Mouse (Mus musculus) lung, adult 2 months (tissue): ENCODE measurements around the gene Klhl36. TPM values are rescaled to one million over a fixed set of nuclear protein-coding genes. Genes with fewer than 3 reads are reported as not detected.
"Not testable (repeated sequence)": the region's sequence is repeated elsewhere in the genome, so short reads cannot be mapped to it uniquely, and the experiment has no call there.

Experiments used
- DNase-seq: peaks from one replicate; pipeline ENCODE4 v3.0.0; 2022
- H3K4me1 ChIP-seq: fragments of 200-500 bp; 2 replicates; pipeline ENCODE4 v1.6.1; 2011; ENCODE audit warnings: low read length; ENCODE audit not compliant: control insufficient read depth, insufficient read depth
- H3K4me3 ChIP-seq: fragments of 200-500 bp; replicated peaks from 2 replicates; pipeline ENCODE3; 2011; ENCODE audit warnings: low read depth, mild to moderate bottlenecking, control low read depth, low read length; ENCODE audit errors: extremely low read depth
- CTCF ChIP-seq: fragments of 200-500 bp; IDR thresholded peaks from 2 replicates; pipeline ENCODE4 v1.5.1; 2011; ENCODE audit warnings: mild to moderate bottlenecking, low read length, control low read depth; ENCODE audit not compliant: insufficient read depth
- POLR2A ChIP-seq: fragments of 200-500 bp; IDR thresholded peaks from 2 replicates; pipeline ENCODE4 v1.6.1; 2011; ENCODE audit warnings: low read depth, mild to moderate bottlenecking, control low read depth, low read length, borderline replicate concordance; ENCODE audit errors: extremely low read depth
- WGBS: fragments of 180-500 bp; shearing (Covaris S2); methylation state at CpG from one replicate; pipeline ENCODE4 v1.1.7; 2018; 5-methylcytosine and 5-hydroxymethylcytosine counted together
- polyA plus RNA-seq: library from polyadenylated mRNA; depleted of rRNA; stranded (reverse); fragments of >200 nt; gene quantifications from 2 replicates; pipeline ENCODE4 v1.2.3, GENCODE M21; 2012

Klhl36 gene
- polyA plus RNA-seq, 1 experiment: 28.9 TPM

- Histone ChIP-seq H3K4me3 (no peak overlapping the region), H3K4me1 (no peaks in the 10 kb centered on the region)
- WGBS: 2% methylated on average over 4 of the region's 4 CpGs
- DNase-seq: peak; percentile 64
- TF ChIP-seq POLR2A: no peak
- TF ChIP-seq CTCF: peak; percentile 65
Observed at GRCm38 (mm10) chr8:119843444-119843843, 18.6 kb upstream of the Klhl36 start.

DNA sequence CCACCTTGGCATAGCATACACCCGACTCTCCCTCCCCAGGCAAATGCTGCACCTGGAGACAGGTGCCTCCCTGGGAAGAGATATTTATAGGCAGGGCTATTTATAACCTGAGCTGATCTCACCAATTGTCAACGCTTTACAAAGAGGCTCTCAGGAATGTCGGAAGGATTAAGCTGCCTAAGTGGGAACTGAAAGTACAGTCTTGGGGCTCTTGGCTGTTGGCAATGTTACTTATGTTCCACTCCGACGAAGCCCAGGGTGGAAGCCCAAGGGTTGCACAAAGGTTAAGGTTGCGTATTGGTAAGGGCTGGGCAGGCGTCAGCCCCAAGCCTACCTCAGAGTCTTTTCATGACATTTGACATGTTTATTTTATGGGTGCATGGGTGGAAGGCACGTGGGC is 17.5 kb upstream of the Klhl36 start:
- TF ChIP-seq POLR2A: no peak
- TF ChIP-seq CTCF: no peak

DNA sequence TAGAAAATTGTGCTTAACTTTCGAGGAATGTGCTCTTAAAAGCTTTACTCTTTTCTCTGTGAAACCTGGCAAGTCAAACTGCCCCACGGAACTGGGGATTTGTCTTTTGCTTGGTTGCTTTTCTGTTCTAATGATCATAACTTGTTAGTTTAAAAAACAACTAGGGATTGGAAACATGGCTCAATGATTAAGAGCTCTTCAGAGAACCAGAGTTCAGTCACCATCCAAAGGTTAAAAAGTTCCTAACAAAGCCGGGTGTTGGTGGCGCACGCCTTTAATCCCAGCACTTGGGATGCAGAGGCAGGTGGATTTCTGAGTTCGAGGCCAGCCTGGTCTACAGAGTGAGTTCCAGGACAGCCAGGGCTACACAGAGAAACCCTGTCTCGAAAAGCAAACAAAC is 16.3 kb upstream of the Klhl36 start:
- DNase-seq, H3K4me1 ChIP-seq, H3K4me3 ChIP-seq: not testable (repeated sequence)
- WGBS: 83% methylated on average over 7 of the region's 7 CpGs

More for the DNA sequence above, 17.5 kb upstream of the Klhl36 start:
- no peak for DNase-seq
- 23% methylated on average over 8 of the region's 8 CpGs for WGBS
- Histone ChIP-seq H3K4me1 (no peaks in the 10 kb centered on the region), H3K4me3 (no peak overlapping the region)

GRCm38 (mm10) chr8:119847232-119847922 is 14.7 kb upstream of the Klhl36 start:
- no peak overlapping the region for H3K4me3 ChIP-seq
- DNase-seq: no peak
- WGBS: 69% methylated on average over 16 of the region's 16 CpGs
- H3K4me1 ChIP-seq: no peaks in the 10 kb centered on the region
- TF ChIP-seq POLR2A (no peak), CTCF (no peak)

GRCm38 (mm10) chr8:119853521-119853920 is 8.5 kb upstream of the Klhl36 start:
- no peak for DNase-seq
- Histone ChIP-seq H3K4me3 (no peak overlapping the region), H3K4me1 (no peaks in the 10 kb centered on the region)
- TF ChIP-seq POLR2A (no peak), CTCF (no peak)
- WGBS: 83% methylated on average over 8 of the region's 8 CpGs

GRCm38 (mm10) chr8:119854035-119854434 is 8.0 kb upstream of the Klhl36 start:
- 73% methylated on average over 5 of the region's 5 CpGs for WGBS
- no peak overlapping the region for H3K4me3 ChIP-seq
- no peak for DNase-seq
- TF ChIP-seq POLR2A: no peak
- TF ChIP-seq CTCF: no peak
- H3K4me1 ChIP-seq: no peaks in the 10 kb centered on the region

DNA sequence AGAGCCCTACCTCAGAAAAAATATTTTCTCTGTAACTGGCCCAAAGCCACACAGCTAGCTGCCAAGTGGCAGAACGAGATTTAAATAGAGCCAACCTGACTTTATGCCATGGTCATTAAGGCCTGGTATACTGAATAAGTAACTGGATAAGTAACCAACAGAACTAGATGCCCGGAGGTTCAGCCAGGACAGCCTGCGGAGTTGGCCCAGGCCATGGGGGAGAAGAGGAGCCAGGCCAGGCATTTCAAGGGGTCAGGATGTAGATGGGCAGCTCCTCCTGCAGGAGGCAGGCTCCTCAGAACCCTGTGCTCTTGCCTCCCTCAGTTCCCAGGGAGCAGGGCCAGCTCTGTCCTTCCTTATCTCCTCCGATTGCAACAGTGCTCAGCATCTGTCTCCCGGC is 6.4 kb upstream of the Klhl36 start:
- Histone ChIP-seq H3K4me3 (no peak overlapping the region), H3K4me1 (no peaks in the 10 kb centered on the region)
- TF ChIP-seq POLR2A (no peak), CTCF (no peak)
- DNase-seq: no peak
- 60% methylated on average over 5 of the region's 5 CpGs for WGBS

DNA sequence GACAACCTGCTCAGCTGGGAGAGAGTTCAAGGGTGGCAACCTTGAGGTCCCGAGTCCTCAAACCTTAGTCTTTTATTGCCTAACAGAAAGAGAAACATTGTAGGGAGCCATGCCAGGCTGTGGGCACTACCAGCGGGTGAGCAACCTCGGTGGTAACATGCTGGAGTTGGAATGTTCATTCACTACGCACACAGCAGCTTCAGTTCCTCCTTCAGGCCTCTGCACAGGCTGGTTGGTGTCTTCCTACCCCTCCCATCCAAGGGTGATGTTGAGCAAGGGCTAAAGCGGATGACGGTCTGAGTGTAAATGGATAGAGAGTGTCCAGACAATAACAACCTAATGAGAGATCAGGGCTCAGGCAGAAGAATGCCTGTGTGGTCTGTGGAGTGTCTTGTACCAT is 4.3 kb upstream of the Klhl36 start:
- Histone ChIP-seq H3K4me1 (peaks cover 5% of the 10 kb centered on the region; the same call in 1 of the 2 replicates), H3K4me3 (no peak overlapping the region)
- 59% methylated on average over 6 of the region's 6 CpGs for WGBS
- DNase-seq: no peak
- TF ChIP-seq POLR2A (no peak), CTCF (no peak)

- WGBS: under 1% methylated on average over 19 of the region's 19 CpGs
- TF ChIP-seq POLR2A: no peak
- no peak for TF ChIP-seq CTCF
- H3K4me1 ChIP-seq: peaks cover 7% of the 10 kb centered on the region; the same call in 1 of the 2 replicates
- H3K4me3 ChIP-seq: peak overlapping the region; percentile 67
- DNase-seq: no peak
Observed at GRCm38 (mm10) chr8:119862390-119862734, 296 bp downstream of the Klhl36 start.

GRCm38 (mm10) chr8:119862749-119863148 is 683 bp downstream of the Klhl36 start:
- peaks cover 7% of the 10 kb centered on the region; the same call in 1 of the 2 replicates for H3K4me1 ChIP-seq
- no peak for DNase-seq
- peak overlapping the region; percentile 67 for H3K4me3 ChIP-seq
- 19% methylated on average over 6 of the region's 6 CpGs for WGBS
- TF ChIP-seq POLR2A: no peak
- TF ChIP-seq CTCF: no peak

DNA sequence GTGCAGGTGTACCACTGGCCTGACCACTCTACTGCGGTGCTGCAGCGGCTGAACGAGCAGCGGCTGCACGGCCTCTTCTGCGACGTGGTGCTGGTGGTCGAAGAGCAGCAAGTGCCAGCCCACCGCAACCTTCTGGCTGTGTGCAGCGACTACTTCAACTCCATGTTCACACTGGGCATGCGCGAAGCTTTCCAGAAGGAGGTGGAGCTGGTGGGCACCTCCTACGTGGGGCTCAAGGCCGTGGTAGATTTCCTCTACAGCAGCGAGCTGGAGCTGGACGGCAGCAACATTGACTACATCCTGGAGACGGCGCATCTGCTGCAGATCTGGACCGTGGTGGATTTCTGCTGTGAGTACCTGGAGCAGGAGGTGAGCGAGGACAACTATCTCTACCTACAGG is 7.5 kb downstream of the Klhl36 start:
- TF ChIP-seq CTCF: no peak
- no peak for TF ChIP-seq POLR2A
- Histone ChIP-seq H3K4me3 (no peak overlapping the region), H3K4me1 (no peaks in the 10 kb centered on the region)
- WGBS: 77% methylated on average over 20 of the region's 20 CpGs
- no peak for DNase-seq
